Mouse (Mus musculus) brain, embryonic 18.5 days (tissue): ENCODE data around the gene Myo10.

Experiments used
- DNase-seq: peaks from one replicate; pipeline ENCODE4 v3.0.0-alpha.2; 2012; ENCODE audit warnings: low read depth, low spot score

The Myo10 gene

GRCm38 (mm10) chr15:25723281-25724113 lies 101.2 kb downstream of the Myo10 start:
- no peak for DNase-seq

GRCm38 (mm10) chr15:25724549-25724948 lies 102.2 kb downstream of the Myo10 start:
- no peak for DNase-seq

- no peak for DNase-seq
These were observed 104.5 kb downstream of the Myo10 start for GRCm38 (mm10) chr15:25726814-25727213.

- no peak for DNase-seq
These were observed 106.2 kb downstream of the Myo10 start for GRCm38 (mm10) chr15:25728501-25728900.

- DNase-seq: no peak
These were observed 108.7 kb downstream of the Myo10 start for GRCm38 (mm10) chr15:25731053-25731452.

- DNase-seq: no peak
These were observed 110.6 kb downstream of the Myo10 start for GRCm38 (mm10) chr15:25732758-25733428.

- no peak for DNase-seq
These were observed 111.6 kb downstream of the Myo10 start for GRCm38 (mm10) chr15:25733739-25734430.

- DNase-seq: no peak
These were observed 114.2 kb downstream of the Myo10 start for GRCm38 (mm10) chr15:25736531-25736930.

- DNase-seq: no peak
These were observed 117.9 kb downstream of the Myo10 start for GRCm38 (mm10) chr15:25740271-25740670.

GRCm38 (mm10) chr15:25742196-25742595 lies 119.9 kb downstream of the Myo10 start:
- DNase-seq: no peak

GRCm38 (mm10) chr15:25751510-25751909 lies 129.2 kb downstream of the Myo10 start:
- no peak for DNase-seq

- no peak for DNase-seq
These were observed 130.3 kb downstream of the Myo10 start for GRCm38 (mm10) chr15:25752597-25752996.

- no peak for DNase-seq
These were observed 130.7 kb downstream of the Myo10 start for GRCm38 (mm10) chr15:25753003-25753402.

- no peak for DNase-seq
These were observed 131.6 kb downstream of the Myo10 start for GRCm38 (mm10) chr15:25753878-25754277.

GRCm38 (mm10) chr15:25754342-25754951 lies 132.1 kb downstream of the Myo10 start:
- DNase-seq: no peak

GRCm38 (mm10) chr15:25755536-25755935 lies 133.2 kb downstream of the Myo10 start:
- no peak for DNase-seq

GRCm38 (mm10) chr15:25756072-25756471 lies 133.7 kb downstream of the Myo10 start:
- DNase-seq: no peak

- DNase-seq: no peak
These were observed 135.7 kb downstream of the Myo10 start for GRCm38 (mm10) chr15:25758037-25758436.

- DNase-seq: no peak
These were observed 136.3 kb downstream of the Myo10 start for GRCm38 (mm10) chr15:25758500-25759086.

GRCm38 (mm10) chr15:25760304-25760703 lies 138.0 kb downstream of the Myo10 start:
- no peak for DNase-seq

GRCm38 (mm10) chr15:25761049-25761448 lies 138.7 kb downstream of the Myo10 start:
- DNase-seq: no peak
